Mouse (Mus musculus): ENCODE data around the gene Ano6. TPM values are rescaled to one million over a fixed set of nuclear protein-coding genes. Genes with fewer than 3 reads are reported as not detected.
"Not testable (repeated sequence)": the region's sequence is repeated elsewhere in the genome, so short reads cannot be mapped to it uniquely, and the experiment has no call there.

Ano6 gene
- polyA plus RNA-seq, 1 experiment from 2014 or later, result 54.0 TPM

GRCm38 (mm10) chr15:95822099-95822498 lies 31.5 kb downstream of the Ano6 start:
- ATAC-seq (replicated peaks; ENCODE audit: low FRiP score), result no peak
- peaks cover 16% of the 10 kb centered on the region for H3K4me1 ChIP-seq
- no peak overlapping the region for H3K9ac ChIP-seq
- no peaks in the 10 kb centered on the region for H3K27me3 ChIP-seq
- H3K4me3 ChIP-seq (replicated peaks), result no peak overlapping the region
- WGBS, result 82% methylated on average over 9 of the region's 9 CpGs
- no peak overlapping the region for H3K4me2 ChIP-seq
- no peaks in the 10 kb centered on the region for H3K9me3 ChIP-seq (replicated peaks)
- no peak overlapping the region for H3K27ac ChIP-seq
- H3K36me3 ChIP-seq, result peaks cover 7% of the 10 kb centered on the region; the same call in 1 of the 2 replicates

GRCm38 (mm10) chr15:95823383-95824306 lies 33.0 kb downstream of the Ano6 start:
- no peak overlapping the region for H3K4me2 ChIP-seq
- peaks cover 3% of the 10 kb centered on the region; the same call in 1 of the 2 replicates for H3K36me3 ChIP-seq
- no peaks in the 10 kb centered on the region for H3K27me3 ChIP-seq
- H3K27ac ChIP-seq, result peak overlapping the region; percentile 28
- H3K4me1 ChIP-seq, result peaks cover 31% of the 10 kb centered on the region
- 70% methylated on average over 13 of the region's 13 CpGs for WGBS
- H3K4me3 ChIP-seq (replicated peaks), result no peak overlapping the region
- H3K9me3 ChIP-seq (replicated peaks), result no peaks in the 10 kb centered on the region
- H3K9ac ChIP-seq, result no peak overlapping the region
- no peak for ATAC-seq (replicated peaks; ENCODE audit: low FRiP score)

GRCm38 (mm10) chr15:95826516-95826915 lies 35.9 kb downstream of the Ano6 start:
- Histone ChIP-seq H3K4me3 (replicated peaks) (no peak overlapping the region), H3K4me2 (no peak overlapping the region), H3K9ac (no peak overlapping the region), H3K36me3 (no peaks in the 10 kb centered on the region; the same call in 1 of the 2 replicates), H3K4me1 (peaks cover 60% of the 10 kb centered on the region), H3K27ac (no peak overlapping the region), H3K9me3 (replicated peaks) (no peaks in the 10 kb centered on the region), H3K27me3 (no peaks in the 10 kb centered on the region)
- 82% methylated on average over 13 of the region's 13 CpGs for WGBS
- ATAC-seq (replicated peaks; ENCODE audit: low FRiP score), result no peak

GRCm38 (mm10) chr15:95827465-95827971 lies 36.9 kb downstream of the Ano6 start:
- Histone ChIP-seq H3K4me2 (peak overlapping the region; percentile 8; the same call in 1 of the 2 replicates), H3K36me3 (no peaks in the 10 kb centered on the region; the same call in 1 of the 2 replicates), H3K9me3 (replicated peaks) (no peaks in the 10 kb centered on the region), H3K27me3 (no peaks in the 10 kb centered on the region), H3K27ac (peak overlapping the region; percentile 91), H3K4me1 (peaks cover 65% of the 10 kb centered on the region), H3K9ac (no peak overlapping the region), H3K4me3 (replicated peaks) (no peak overlapping the region)
- WGBS, result 30% methylated on average over 11 of the region's 11 CpGs
- no peak; the same call in 1 of the 2 replicates for ATAC-seq (replicated peaks; ENCODE audit: low FRiP score)

GRCm38 (mm10) chr15:95828018-95828646 lies 37.5 kb downstream of the Ano6 start:
- H3K4me1 ChIP-seq, result peaks cover 67% of the 10 kb centered on the region
- WGBS, result 34% methylated on average over 8 of the region's 8 CpGs
- H3K4me2 ChIP-seq, result peak overlapping the region; percentile 8; the same call in 1 of the 2 replicates
- not testable (repeated sequence) for H3K9ac ChIP-seq; H3K36me3 ChIP-seq; H3K9me3 ChIP-seq (replicated peaks); H3K4me3 ChIP-seq (replicated peaks); H3K27me3 ChIP-seq; ATAC-seq (replicated peaks; ENCODE audit: low FRiP score)
- peak overlapping the region; percentile 91 for H3K27ac ChIP-seq

- WGBS, result 28% methylated on average over 10 of the region's 10 CpGs
- peak; percentile 59 for ATAC-seq (replicated peaks; ENCODE audit: low FRiP score)
- Histone ChIP-seq H3K9ac (no peak overlapping the region), H3K4me2 (peak overlapping the region; percentile 26), H3K4me1 (peaks cover 69% of the 10 kb centered on the region), H3K27ac (peak overlapping the region; percentile 91), H3K4me3 (replicated peaks) (no peak overlapping the region), H3K27me3 (no peaks in the 10 kb centered on the region), H3K36me3 (no peaks in the 10 kb centered on the region), H3K9me3 (replicated peaks) (no peaks in the 10 kb centered on the region)
Measured at GRCm38 (mm10) chr15:95828647-95829254, 38.1 kb downstream of the Ano6 start.

- Histone ChIP-seq H3K36me3 (no peaks in the 10 kb centered on the region), H3K27me3 (no peaks in the 10 kb centered on the region), H3K4me3 (replicated peaks) (0 out of 2 replicates have a peak overlapping the region, but pooled peaks have one; percentile 2), H3K4me2 (peak overlapping the region; percentile 26), H3K27ac (peak overlapping the region; percentile 91), H3K9ac (no peak overlapping the region), H3K9me3 (replicated peaks) (no peaks in the 10 kb centered on the region), H3K4me1 (peaks cover 72% of the 10 kb centered on the region)
- WGBS, result 33% methylated on average over 14 of the region's 14 CpGs
- peak; percentile 27; the same call in 1 of the 2 replicates for ATAC-seq (replicated peaks; ENCODE audit: low FRiP score)
Measured at GRCm38 (mm10) chr15:95829553-95830205, 39.0 kb downstream of the Ano6 start.

- Histone ChIP-seq H3K27me3 (no peaks in the 10 kb centered on the region), H3K9ac (no peak overlapping the region), H3K27ac (peak overlapping the region; percentile 91), H3K36me3 (no peaks in the 10 kb centered on the region), H3K4me3 (replicated peaks) (0 out of 2 replicates have a peak overlapping the region, but pooled peaks have one; percentile 2), H3K9me3 (replicated peaks) (no peaks in the 10 kb centered on the region), H3K4me1 (peaks cover 74% of the 10 kb centered on the region), H3K4me2 (peak overlapping the region; percentile 26)
- no peak for ATAC-seq (replicated peaks; ENCODE audit: low FRiP score)
- 67% methylated on average over 12 of the region's 12 CpGs for WGBS
Measured at GRCm38 (mm10) chr15:95830206-95830560, 39.5 kb downstream of the Ano6 start.

GRCm38 (mm10) chr15:95833292-95833691 lies 42.6 kb downstream of the Ano6 start:
- H3K4me2 ChIP-seq, result no peak overlapping the region
- no peaks in the 10 kb centered on the region for H3K27me3 ChIP-seq
- WGBS, result 79% methylated on average over 9 of the region's 9 CpGs
- H3K4me3 ChIP-seq (replicated peaks), result no peak overlapping the region
- H3K36me3 ChIP-seq, result no peaks in the 10 kb centered on the region
- H3K4me1 ChIP-seq, result peaks cover 79% of the 10 kb centered on the region
- no peak overlapping the region for H3K9ac ChIP-seq
- ATAC-seq (replicated peaks; ENCODE audit: low FRiP score), result no peak
- 0 out of 2 replicates have a peak overlapping the region, but pooled peaks have one; percentile 0 for H3K27ac ChIP-seq
- H3K9me3 ChIP-seq (replicated peaks), result no peaks in the 10 kb centered on the region

GRCm38 (mm10) chr15:95836077-95836476 lies 45.4 kb downstream of the Ano6 start:
- H3K9me3 ChIP-seq (replicated peaks), result no peaks in the 10 kb centered on the region
- H3K4me3 ChIP-seq (replicated peaks), result no peak overlapping the region
- H3K27ac ChIP-seq, result peak overlapping the region; percentile 90
- no peak overlapping the region for H3K9ac ChIP-seq
- peaks cover 69% of the 10 kb centered on the region for H3K4me1 ChIP-seq
- H3K36me3 ChIP-seq, result no peaks in the 10 kb centered on the region
- H3K4me2 ChIP-seq, result no peak overlapping the region
- no peaks in the 10 kb centered on the region for H3K27me3 ChIP-seq
- 53% methylated on average over 4 of the region's 4 CpGs for WGBS
- peak; percentile 30; the same call in 1 of the 2 replicates for ATAC-seq (replicated peaks; ENCODE audit: low FRiP score)

- H3K9me3 ChIP-seq (replicated peaks), result no peaks in the 10 kb centered on the region
- no peak for ATAC-seq (replicated peaks; ENCODE audit: low FRiP score)
- no peak overlapping the region for H3K9ac ChIP-seq
- WGBS, result 38% methylated on average over 13 of the region's 13 CpGs
- H3K4me2 ChIP-seq, result no peak overlapping the region
- no peak overlapping the region for H3K4me3 ChIP-seq (replicated peaks)
- H3K27ac ChIP-seq, result peak overlapping the region; percentile 90
- H3K27me3 ChIP-seq, result no peaks in the 10 kb centered on the region
- no peaks in the 10 kb centered on the region for H3K36me3 ChIP-seq
- peaks cover 63% of the 10 kb centered on the region for H3K4me1 ChIP-seq
Measured at GRCm38 (mm10) chr15:95836646-95837434, 46.2 kb downstream of the Ano6 start.

All from kidney, embryonic 15.5 days (tissue).